Mouse (Mus musculus) brain, embryonic 14.5 days (tissue): ENCODE data around the gene C1qtnf6. TPM values are rescaled to one million over a fixed set of nuclear protein-coding genes. Genes with fewer than 3 reads are reported as not detected.

ENCODE experiments used
- DNase-seq: peaks from one replicate; pipeline ENCODE4 v3.0.0-alpha.2; 2011; ENCODE audit warnings: low read depth
- CTCF ChIP-seq: fragments of 200-500 bp; IDR thresholded peaks from 2 replicates; pipeline ENCODE4 v1.5.1; 2012; ENCODE audit warnings: inconsistent platforms, mild to moderate bottlenecking, moderate library complexity, borderline replicate concordance; ENCODE audit not compliant: insufficient read depth, insufficient read length; ENCODE audit errors: extremely low read depth
- POLR2A ChIP-seq: fragments of 200-500 bp; IDR thresholded peaks from 2 replicates; pipeline ENCODE4 v1.6.1; 2012; ENCODE audit warnings: mild to moderate bottlenecking, inconsistent platforms, borderline replicate concordance; ENCODE audit not compliant: poor library complexity, insufficient read depth, insufficient read length, severe bottlenecking; ENCODE audit errors: extremely low read depth
- polyA plus RNA-seq: library from polyadenylated mRNA; depleted of rRNA; stranded (reverse); fragments of >200 nt; gene quantifications from 2 replicates; pipeline ENCODE4 v1.2.3, GENCODE M21; 2012; rRNA removed

C1qtnf6 gene
- 13.5 and 16.3 TPM in 2 replicates for polyA plus RNA-seq

- TF ChIP-seq POLR2A (no peak), CTCF (no peak)
- DNase-seq = no peak
Observed at GRCm38 (mm10) chr15:78530671-78531450, at the start of gene C1qtnf6. Gene C1qtnf6 (minus strand): TSS chr15:78531416.

- no peak for TF ChIP-seq CTCF
- TF ChIP-seq POLR2A = no peak
- no peak for DNase-seq
Observed at GRCm38 (mm10) chr15:78576284-78576810, 45.1 kb upstream of the C1qtnf6 start.

GRCm38 (mm10) chr15:78572658-78573397, 41.6 kb upstream of the C1qtnf6 start, which contains the start of gene Rac2:
Gene Rac2 (minus strand): TSS chr15:78572783.
- no peak for DNase-seq
- TF ChIP-seq CTCF = no peak

- no peak for DNase-seq
- TF ChIP-seq CTCF (no peak), POLR2A (no peak)
Observed at GRCm38 (mm10) chr15:78572270-78572600, 41.0 kb upstream of the C1qtnf6 start.

GRCm38 (mm10) chr15:78571554-78572269, 40.5 kb upstream of the C1qtnf6 start:
- TF ChIP-seq CTCF (no peak), POLR2A (no peak)

GRCm38 (mm10) chr15:78570170-78570569, 39.0 kb upstream of the C1qtnf6 start:
- DNase-seq = no peak
- TF ChIP-seq CTCF (no peak), POLR2A (no peak)

More at GRCm38 (mm10) chr15:78571554-78572269, 40.5 kb upstream of the C1qtnf6 start:
- no peak for DNase-seq

GRCm38 (mm10) chr15:78567608-78568120, 36.4 kb upstream of the C1qtnf6 start:
- no peak for DNase-seq
- no peak for TF ChIP-seq CTCF
- TF ChIP-seq POLR2A = no peak

GRCm38 (mm10) chr15:78564764-78565435, 33.7 kb upstream of the C1qtnf6 start:
- no peak for DNase-seq
- no peak for TF ChIP-seq CTCF
- no peak for TF ChIP-seq POLR2A

- DNase-seq = no peak
- TF ChIP-seq CTCF = no peak
- no peak for TF ChIP-seq POLR2A
Observed at GRCm38 (mm10) chr15:78563937-78564336, 32.7 kb upstream of the C1qtnf6 start.

- DNase-seq = no peak
- TF ChIP-seq CTCF (no peak), POLR2A (no peak)
Observed at GRCm38 (mm10) chr15:78563344-78563743, 32.1 kb upstream of the C1qtnf6 start.

GRCm38 (mm10) chr15:78559141-78559979, 28.1 kb upstream of the C1qtnf6 start:
- TF ChIP-seq POLR2A = no peak
- TF ChIP-seq CTCF = no peak
- no peak for DNase-seq
